Mouse (Mus musculus) neutrophil, adult 65 days (primary cell): Measurements from ENCODE around the gene Gstcd. TPM values are rescaled to one million over a fixed set of nuclear protein-coding genes. Genes with fewer than 3 reads are reported as not detected.

Source experiments
- total RNA-seq: library from RNA; stranded (reverse); gene quantifications from 2 replicates; pipeline ENCODE4 v1.2.4, GENCODE M21; 2023

The Gstcd gene
- total RNA-seq = 7.3 and 9.5 TPM in 2 replicates

DNA sequence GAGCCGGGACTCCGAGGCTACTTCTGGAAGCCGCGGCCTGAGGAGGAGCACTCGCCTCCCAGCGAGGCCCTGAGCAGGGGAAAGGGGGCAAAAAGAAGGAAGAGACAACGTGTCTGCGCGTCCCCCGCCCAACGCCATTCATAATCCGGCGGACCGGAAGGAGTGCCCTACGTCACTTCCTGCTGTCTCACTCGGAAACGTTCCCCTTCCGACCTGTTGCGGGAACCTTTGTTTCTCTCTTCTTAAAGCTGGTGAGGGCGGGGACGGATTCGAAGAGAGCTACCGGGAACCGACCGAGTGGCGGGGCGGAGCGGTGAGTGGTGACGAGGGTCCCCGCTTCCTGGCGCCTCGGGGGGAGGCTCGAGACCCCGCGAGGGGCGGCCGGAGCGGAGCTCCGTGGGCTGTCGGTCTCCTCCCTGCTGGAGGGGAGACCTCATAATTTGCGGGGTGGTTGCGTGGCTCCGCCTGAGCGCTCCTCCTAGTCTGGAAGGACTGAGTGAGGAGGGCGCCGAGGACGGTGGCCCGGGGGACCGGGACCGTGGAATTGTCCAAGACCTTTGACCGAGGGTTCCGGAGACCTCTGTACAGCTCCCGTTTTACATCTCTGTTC is at the start of gene Gstcd, which contains the start of gene Ints12:
Gene Gstcd, minus strand, starts transcription at position 370 of the 610 bp plus-strand sequence.
Gene Ints12, plus strand, starts transcription at position 177 of the 610 bp plus-strand sequence.

GRCm38 (mm10) chr3:132949791-132950528 is 141.9 kb downstream of the Gstcd start, which contains the start of gene Npnt:
Npnt (minus strand) TSS chr3:132950291.

Other genes starting within 250 kb of the Gstcd start
- gene Npnt, start 141.7 kb downstream of the Gstcd start, total RNA-seq = 0.22 TPM in 1 of 2 replicates, not detected in the other
- 45.0 and 55.6 TPM in 2 replicates for gene Ints12, start 193 bp downstream of the Gstcd start, total RNA-seq
- not detected in 2 replicates for gene Arhgef38, start 142.9 kb upstream of the Gstcd start, total RNA-seq
- gene Ppa2, start 218.1 kb upstream of the Gstcd start, total RNA-seq = 9.6 and 12.0 TPM in 2 replicates